Mouse (Mus musculus): ENCODE results near the gene Camta1. TPM values are rescaled to one million over a fixed set of nuclear protein-coding genes. Genes with fewer than 3 reads are reported as not detected.
"Not testable (repeated sequence)": the region's sequence is repeated elsewhere in the genome, so short reads cannot be mapped to it uniquely, and the experiment has no call there.

Gene Camta1
- polyA plus RNA-seq, 1 experiment from 2014 or later: 25.3 TPM

DNA sequence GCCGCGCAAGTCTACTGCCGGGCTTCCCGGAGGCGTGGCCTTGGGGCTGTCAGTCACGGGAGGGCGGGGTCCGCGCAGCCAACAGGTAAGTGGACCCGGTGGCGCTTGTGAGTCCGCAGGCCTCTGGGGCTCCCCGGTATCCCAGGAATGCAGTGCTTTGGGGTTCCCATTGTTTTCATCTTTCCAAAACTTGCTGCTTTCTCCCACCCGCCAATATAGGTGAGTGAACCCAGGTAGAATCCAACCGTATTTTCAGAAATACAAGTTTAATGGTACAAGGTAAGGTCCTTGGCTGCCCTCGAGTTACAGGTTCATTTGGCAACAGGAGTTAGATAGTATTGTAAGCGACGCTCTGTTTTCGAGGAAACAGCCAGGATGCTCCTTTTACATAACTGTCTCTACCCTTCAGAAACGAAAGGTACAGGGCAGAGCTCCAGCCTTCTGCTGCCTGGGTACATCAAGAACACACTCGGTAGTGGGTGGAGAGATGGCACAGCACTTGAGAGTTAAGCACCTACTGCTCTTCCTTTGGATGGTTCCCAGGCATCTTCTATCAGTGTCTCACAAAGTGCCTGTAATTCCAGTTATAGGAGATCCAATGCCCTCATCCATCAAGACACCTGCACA, 816.6 kb downstream of the Camta1 start:
- Histone ChIP-seq H3K4me2 (ENCODE audit: low read depth, low read length) (peak overlapping the region; percentile 99), H3K27me3 (ENCODE audit: control insufficient read depth, insufficient read depth, low read depth, low read length) (no peaks in the 10 kb centered on the region), H3K36me3 (ENCODE audit: control insufficient read depth, insufficient read depth) (peaks cover 15% of the 10 kb centered on the region), H3K9me3 (replicated peaks; ENCODE audit: control insufficient read depth, low read length) (no peaks in the 10 kb centered on the region), H3K4me1 (ENCODE audit: control insufficient read depth, low read depth, low read length) (peaks cover 17% of the 10 kb centered on the region), H3K9ac (ENCODE audit: low read depth, low read length) (peak overlapping the region; percentile 43), H3K27ac (ENCODE audit: low read length) (0 out of 2 replicates have a peak overlapping the region, but pooled peaks have one; percentile 4), H3K4me3 (ENCODE audit: low read depth, low read length) (peak overlapping the region; percentile 70)
- 4% methylated on average over 21 of the region's 21 CpGs for WGBS (ENCODE audit: insufficient replicate concordance)
- no peak for ATAC-seq (ENCODE audit: low read depth)

DNA sequence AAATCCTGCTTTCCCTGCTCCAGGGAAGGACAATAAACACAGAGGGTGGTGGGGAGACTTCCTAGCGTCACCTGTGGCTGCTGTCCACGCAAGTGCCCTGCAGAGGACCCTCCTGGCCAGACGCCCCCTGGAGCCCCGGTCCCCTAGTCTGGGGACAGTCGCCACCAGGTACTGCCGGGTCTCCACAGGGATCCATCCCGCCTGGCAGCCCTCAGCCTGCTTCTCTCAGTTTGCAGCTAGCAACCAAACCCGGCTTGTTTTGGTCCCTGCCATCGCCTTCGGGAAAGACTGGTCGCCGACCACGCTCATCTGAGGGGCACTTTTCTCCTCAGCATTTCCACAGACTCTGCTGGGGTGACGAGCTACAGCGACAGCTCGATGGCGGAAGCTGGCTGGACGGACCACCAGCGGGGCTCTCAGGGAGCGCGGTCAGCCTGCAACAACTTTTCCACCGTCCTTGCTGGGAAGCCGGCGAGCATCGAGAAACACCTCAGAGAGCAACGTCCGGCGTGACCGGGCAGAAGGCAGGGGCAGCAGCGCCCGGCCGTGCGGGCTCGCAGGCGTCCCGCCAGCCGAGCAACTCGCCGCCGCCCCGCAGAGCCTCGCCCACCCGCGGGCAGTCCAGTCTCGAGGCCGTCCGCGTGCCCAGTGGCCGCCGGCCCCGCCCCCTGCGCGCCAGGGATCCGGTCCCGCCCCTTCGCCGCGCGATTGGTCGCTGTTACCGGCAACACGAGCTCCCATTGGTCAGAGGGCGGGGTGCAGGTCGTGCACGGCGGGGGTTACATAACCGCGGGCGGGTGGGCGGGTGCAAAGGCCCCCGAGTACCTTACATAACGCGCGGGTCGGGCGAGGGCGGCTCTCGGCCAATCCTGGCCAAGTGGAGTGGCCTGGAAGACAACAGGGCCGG, 817.4 kb downstream of the Camta1 start, which contains the start of gene Per3:
Gene Per3 (minus strand): TSS at position 629 of the 907 bp plus-strand sequence.
- WGBS (ENCODE audit: insufficient replicate concordance): under 1% methylated on average over 74 of the region's 79 CpGs
- peak; percentile 94 for ATAC-seq (ENCODE audit: low read depth)

DNA sequence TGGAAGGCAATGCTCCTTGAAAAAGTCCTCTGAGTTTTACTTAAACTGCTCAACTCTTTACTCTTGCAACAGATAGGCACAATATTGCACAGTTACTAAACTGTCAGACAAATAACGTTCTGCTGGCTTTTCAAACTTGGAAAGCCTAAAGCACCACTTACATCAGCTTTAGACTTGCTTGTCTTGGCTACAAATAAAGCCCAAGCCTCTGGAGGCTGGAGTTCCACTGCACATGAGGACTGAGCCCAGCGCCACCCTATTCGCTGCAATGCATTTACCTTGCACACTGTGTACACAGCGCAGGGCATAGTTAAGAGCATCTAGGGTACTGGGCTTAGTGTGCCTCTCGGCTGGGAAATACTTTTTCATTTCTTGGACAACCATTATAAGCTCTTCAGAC, 818.4 kb downstream of the Camta1 start:
- Histone ChIP-seq H3K9ac (ENCODE audit: low read depth, low read length) (no peak overlapping the region), H3K36me3 (ENCODE audit: control insufficient read depth, insufficient read depth) (peaks cover 6% of the 10 kb centered on the region; the same call in 1 of the 2 replicates), H3K4me2 (ENCODE audit: low read depth, low read length) (peak overlapping the region; percentile 99), H3K27me3 (ENCODE audit: control insufficient read depth, insufficient read depth, low read depth, low read length) (no peaks in the 10 kb centered on the region), H3K9me3 (replicated peaks; ENCODE audit: control insufficient read depth, low read length) (no peaks in the 10 kb centered on the region), H3K4me1 (ENCODE audit: control insufficient read depth, low read depth, low read length) (peaks cover 17% of the 10 kb centered on the region), H3K27ac (ENCODE audit: low read length) (no peak overlapping the region), H3K4me3 (ENCODE audit: low read depth, low read length) (peak overlapping the region; percentile 70)
- no peak for ATAC-seq (ENCODE audit: low read depth)
- WGBS (ENCODE audit: insufficient replicate concordance): 51% methylated on average over 5 of the region's 5 CpGs

More for the DNA sequence above, 817.4 kb downstream of the Camta1 start, which contains the start of gene Per3:
- Histone ChIP-seq H3K4me3 (ENCODE audit: low read depth, low read length) (peak within 1 kb of the TSS; percentile 70), H3K27ac (ENCODE audit: low read length) (peak within 1 kb of the TSS; percentile 61), H3K9me3 (replicated peaks; ENCODE audit: control insufficient read depth, low read length) (no peaks in the 10 kb centered on the region), H3K9ac (ENCODE audit: low read depth, low read length) (peak within 1 kb of the TSS; percentile 73), H3K27me3 (ENCODE audit: control insufficient read depth, insufficient read depth, low read depth, low read length) (no peaks in the 10 kb centered on the region), H3K36me3 (ENCODE audit: control insufficient read depth, insufficient read depth) (peaks cover 12% of the 10 kb centered on the region), H3K4me1 (ENCODE audit: control insufficient read depth, low read depth, low read length) (peaks cover 17% of the 10 kb centered on the region), H3K4me2 (ENCODE audit: low read depth, low read length) (peak within 1 kb of the TSS; percentile 99)

DNA sequence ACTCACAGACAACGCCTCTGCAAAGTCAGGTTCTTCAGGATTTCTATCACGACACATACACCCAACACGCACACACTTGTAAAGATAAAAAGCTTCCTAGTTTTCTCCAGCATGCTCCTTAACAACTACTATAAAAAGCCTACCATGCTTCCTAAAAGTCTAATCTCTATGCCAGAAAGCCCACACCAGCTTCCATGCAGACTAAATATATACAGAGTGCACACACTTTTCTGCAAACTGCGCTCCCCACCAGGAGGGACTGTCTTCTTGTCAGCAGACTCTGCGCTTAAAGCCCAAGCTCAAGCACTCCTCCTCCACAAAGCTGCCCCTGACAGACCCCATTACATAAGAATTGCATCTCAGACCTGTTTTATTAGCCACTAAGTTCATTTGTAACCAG, 820.2 kb downstream of the Camta1 start:
- no peaks in the 10 kb centered on the region for H3K9me3 ChIP-seq (replicated peaks; ENCODE audit: control insufficient read depth, low read length)
- ATAC-seq (ENCODE audit: low read depth): no peak
- H3K27me3 ChIP-seq (ENCODE audit: control insufficient read depth, insufficient read depth, low read depth, low read length): no peaks in the 10 kb centered on the region
- 82% methylated on average over 5 of the region's 5 CpGs for WGBS (ENCODE audit: insufficient replicate concordance)
- H3K36me3 ChIP-seq (ENCODE audit: control insufficient read depth, insufficient read depth): no peaks in the 10 kb centered on the region
- H3K9ac ChIP-seq (ENCODE audit: low read depth, low read length): no peak overlapping the region
- H3K4me2 ChIP-seq (ENCODE audit: low read depth, low read length): no peak overlapping the region
- no peak overlapping the region for H3K4me3 ChIP-seq (ENCODE audit: low read depth, low read length)
- no peak overlapping the region for H3K27ac ChIP-seq (ENCODE audit: low read length)
- H3K4me1 ChIP-seq (ENCODE audit: control insufficient read depth, low read depth, low read length): peaks cover 17% of the 10 kb centered on the region

DNA sequence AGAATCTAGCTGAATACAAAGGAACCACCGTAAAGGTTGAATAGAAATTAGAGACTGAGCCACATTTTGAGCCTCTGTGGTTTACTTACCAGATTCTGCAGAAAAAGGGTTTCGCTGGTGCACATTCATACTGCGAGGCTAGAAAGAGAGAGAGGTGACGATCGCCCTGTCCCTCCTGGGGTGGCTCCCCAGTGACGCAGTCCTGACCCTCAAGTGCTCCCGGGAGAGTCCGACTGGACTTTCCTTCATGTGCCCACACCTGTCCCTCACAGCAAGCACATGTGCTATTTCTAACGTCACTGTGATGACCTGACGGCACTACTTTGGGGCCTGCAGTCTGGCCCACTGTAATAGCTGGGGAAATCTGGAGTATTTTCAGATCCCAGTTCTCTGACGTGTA, 823.9 kb downstream of the Camta1 start:
- no peak overlapping the region for H3K4me3 ChIP-seq (ENCODE audit: low read depth, low read length)
- no peaks in the 10 kb centered on the region for H3K4me1 ChIP-seq (ENCODE audit: control insufficient read depth, low read depth, low read length)
- H3K36me3 ChIP-seq (ENCODE audit: control insufficient read depth, insufficient read depth): no peaks in the 10 kb centered on the region
- H3K9ac ChIP-seq (ENCODE audit: low read depth, low read length): no peak overlapping the region
- no peaks in the 10 kb centered on the region for H3K9me3 ChIP-seq (replicated peaks; ENCODE audit: control insufficient read depth, low read length)
- no peak overlapping the region for H3K27ac ChIP-seq (ENCODE audit: low read length)
- WGBS (ENCODE audit: insufficient replicate concordance): 82% methylated on average over 11 of the region's 11 CpGs
- no peak overlapping the region for H3K4me2 ChIP-seq (ENCODE audit: low read depth, low read length)
- H3K27me3 ChIP-seq (ENCODE audit: control insufficient read depth, insufficient read depth, low read depth, low read length): no peaks in the 10 kb centered on the region
- no peak for ATAC-seq (ENCODE audit: low read depth)

DNA sequence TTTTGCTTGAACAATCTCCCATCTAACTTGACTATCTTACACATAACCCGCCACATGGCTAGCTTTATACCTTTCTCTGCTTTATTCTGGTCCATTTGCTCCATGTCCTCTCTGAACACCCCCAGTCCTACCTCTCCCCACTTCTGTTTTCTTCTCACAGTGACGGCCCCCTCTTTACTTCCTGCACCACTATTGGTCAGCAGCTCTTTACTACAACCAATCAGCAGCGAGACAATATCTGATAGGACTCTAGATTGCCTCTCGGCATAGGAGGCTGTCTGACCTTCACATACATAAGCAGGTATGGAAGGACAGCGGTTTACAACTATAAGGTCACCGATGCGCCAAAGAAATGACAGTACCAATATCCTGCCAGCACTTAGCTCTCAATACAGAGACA, 825.2 kb downstream of the Camta1 start:
- no peak for ATAC-seq (ENCODE audit: low read depth)
- 72% methylated on average over 7 of the region's 7 CpGs for WGBS (ENCODE audit: insufficient replicate concordance)
- Histone ChIP-seq H3K27me3 (ENCODE audit: control insufficient read depth, insufficient read depth, low read depth, low read length) (no peaks in the 10 kb centered on the region), H3K27ac (ENCODE audit: low read length) (no peak overlapping the region), H3K4me1 (ENCODE audit: control insufficient read depth, low read depth, low read length) (no peaks in the 10 kb centered on the region), H3K4me2 (ENCODE audit: low read depth, low read length) (no peak overlapping the region), H3K36me3 (ENCODE audit: control insufficient read depth, insufficient read depth) (no peaks in the 10 kb centered on the region), H3K4me3 (ENCODE audit: low read depth, low read length) (no peak overlapping the region), H3K9ac (ENCODE audit: low read depth, low read length) (no peak overlapping the region), H3K9me3 (replicated peaks; ENCODE audit: control insufficient read depth, low read length) (no peaks in the 10 kb centered on the region)

DNA sequence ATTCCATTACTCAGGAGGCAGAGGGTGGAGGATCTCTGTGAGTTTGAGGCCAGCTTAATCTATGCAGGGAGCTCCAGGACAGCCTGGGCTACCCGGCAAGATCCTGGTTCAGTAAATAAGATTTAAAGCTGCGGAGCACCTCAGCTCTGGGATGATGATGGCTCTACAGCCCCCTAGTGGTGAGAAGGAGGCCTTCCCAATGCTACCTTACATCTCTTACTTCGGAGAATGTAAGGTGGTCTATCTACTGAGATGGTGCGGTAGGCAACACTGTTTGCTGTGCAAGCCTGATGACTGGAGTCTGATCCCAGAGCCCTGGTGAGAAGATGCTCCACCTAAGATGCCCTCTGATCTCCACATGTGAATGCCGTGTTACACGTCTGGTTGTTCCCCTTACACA, 834.7 kb downstream of the Camta1 start:
- H3K27ac ChIP-seq (ENCODE audit: low read length): no peak overlapping the region
- no peak overlapping the region for H3K9ac ChIP-seq (ENCODE audit: low read depth, low read length)
- no peaks in the 10 kb centered on the region for H3K36me3 ChIP-seq (ENCODE audit: control insufficient read depth, insufficient read depth)
- 48% methylated on average over 6 of the region's 6 CpGs for WGBS (ENCODE audit: insufficient replicate concordance)
- no peaks in the 10 kb centered on the region for H3K27me3 ChIP-seq (ENCODE audit: control insufficient read depth, insufficient read depth, low read depth, low read length)
- peaks cover 4% of the 10 kb centered on the region; the same call in 1 of the 2 replicates for H3K4me1 ChIP-seq (ENCODE audit: control insufficient read depth, low read depth, low read length)
- H3K9me3 ChIP-seq (replicated peaks; ENCODE audit: control insufficient read depth, low read length): no peaks in the 10 kb centered on the region
- 0 out of 2 replicates have a peak, but pooled peaks have one; percentile 19 for ATAC-seq (ENCODE audit: low read depth)
- no peak overlapping the region for H3K4me3 ChIP-seq (ENCODE audit: low read depth, low read length)
- no peak overlapping the region for H3K4me2 ChIP-seq (ENCODE audit: low read depth, low read length)

DNA sequence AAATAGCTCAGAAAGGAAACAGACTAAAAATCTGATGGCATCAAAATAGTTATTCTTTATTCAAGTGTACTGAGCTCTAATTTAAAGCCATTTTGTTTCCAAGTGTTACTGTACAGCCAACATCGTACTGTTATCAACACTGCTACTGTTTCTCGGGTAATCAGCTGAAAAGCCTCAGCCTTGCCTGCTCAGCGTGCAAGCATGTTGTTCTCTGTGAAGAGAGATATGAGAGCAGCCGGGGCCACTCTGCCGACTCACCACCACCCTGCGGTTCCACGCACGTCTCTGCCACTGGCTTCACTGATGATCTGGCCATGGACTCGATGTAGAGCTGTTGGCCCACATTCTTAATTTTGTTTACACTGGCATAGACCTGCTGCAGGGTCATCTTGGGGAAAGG, 837.5 kb downstream of the Camta1 start:
- Histone ChIP-seq H3K4me2 (ENCODE audit: low read depth, low read length) (no peak overlapping the region), H3K9me3 (replicated peaks; ENCODE audit: control insufficient read depth, low read length) (no peaks in the 10 kb centered on the region), H3K4me1 (ENCODE audit: control insufficient read depth, low read depth, low read length) (peaks cover 4% of the 10 kb centered on the region; the same call in 1 of the 2 replicates), H3K27ac (ENCODE audit: low read length) (no peak overlapping the region), H3K9ac (ENCODE audit: low read depth, low read length) (no peak overlapping the region), H3K27me3 (ENCODE audit: control insufficient read depth, insufficient read depth, low read depth, low read length) (no peaks in the 10 kb centered on the region), H3K36me3 (ENCODE audit: control insufficient read depth, insufficient read depth) (no peaks in the 10 kb centered on the region), H3K4me3 (ENCODE audit: low read depth, low read length) (no peak overlapping the region)
- 21% methylated on average over 9 of the region's 9 CpGs for WGBS (ENCODE audit: insufficient replicate concordance)
- ATAC-seq (ENCODE audit: low read depth): peak; percentile 73

DNA sequence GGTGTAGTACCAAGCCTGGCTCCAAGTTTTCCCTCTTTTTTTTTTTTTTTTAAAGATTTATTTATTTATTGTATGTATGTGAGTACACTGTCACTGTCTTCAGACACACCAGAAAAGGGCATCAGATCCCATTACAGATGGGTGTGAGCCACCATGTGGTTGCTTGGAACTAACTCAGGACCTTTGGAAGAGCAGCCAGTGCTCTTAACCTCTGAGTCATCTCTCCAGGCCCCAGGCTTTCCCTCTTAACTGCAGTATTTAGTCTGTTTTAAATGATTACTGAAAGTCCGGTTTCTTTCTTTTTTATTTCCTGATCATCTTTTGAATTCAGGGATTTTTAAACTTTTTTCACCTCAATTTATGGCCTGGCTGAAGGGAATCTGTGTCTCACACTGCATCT, 844.3 kb downstream of the Camta1 start:
- H3K36me3 ChIP-seq (ENCODE audit: control insufficient read depth, insufficient read depth); ATAC-seq (ENCODE audit: low read depth): not testable (repeated sequence)
- 62% methylated on average over 1 of the region's 1 CpGs for WGBS (ENCODE audit: insufficient replicate concordance)

More for the DNA sequence above, 844.3 kb downstream of the Camta1 start:
- not testable (repeated sequence) for H3K9ac ChIP-seq (ENCODE audit: low read depth, low read length); H3K27ac ChIP-seq (ENCODE audit: low read length); H3K4me2 ChIP-seq (ENCODE audit: low read depth, low read length); H3K27me3 ChIP-seq (ENCODE audit: control insufficient read depth, insufficient read depth, low read depth, low read length); H3K4me1 ChIP-seq (ENCODE audit: control insufficient read depth, low read depth, low read length); H3K9me3 ChIP-seq (replicated peaks; ENCODE audit: control insufficient read depth, low read length); H3K4me3 ChIP-seq (ENCODE audit: low read depth, low read length)

Measured in liver, embryonic 16.5 days (tissue).